Mouse (Mus musculus) right cerebral cortex, postnatal 4 days (tissue): ENCODE measurements around the gene Kcng4.

Experiments used
- DNase-seq: peaks from one replicate; pipeline ENCODE4 v3.0.0-alpha.2; 2022

Gene Kcng4

DNA sequence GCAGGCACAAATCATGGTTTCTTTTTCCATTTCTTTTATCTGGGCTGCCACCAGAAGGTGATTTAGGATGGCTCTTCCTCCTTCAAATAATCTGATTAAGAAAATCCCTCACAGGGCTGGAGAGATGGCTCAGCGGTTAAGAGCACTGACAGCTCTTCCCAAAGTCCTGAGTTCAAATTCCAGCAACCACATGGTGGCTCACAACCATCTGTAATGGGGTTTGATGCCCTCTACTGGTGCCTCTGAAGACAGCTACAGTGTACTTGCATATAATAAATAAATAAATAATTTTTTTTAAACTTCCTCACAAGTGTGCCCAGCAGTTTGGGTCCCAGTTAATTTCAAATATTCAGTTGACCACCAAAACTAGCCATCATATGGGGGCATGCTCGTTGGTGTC, 29.3 kb downstream of the Kcng4 start:
- DNase-seq, result no peak

DNA sequence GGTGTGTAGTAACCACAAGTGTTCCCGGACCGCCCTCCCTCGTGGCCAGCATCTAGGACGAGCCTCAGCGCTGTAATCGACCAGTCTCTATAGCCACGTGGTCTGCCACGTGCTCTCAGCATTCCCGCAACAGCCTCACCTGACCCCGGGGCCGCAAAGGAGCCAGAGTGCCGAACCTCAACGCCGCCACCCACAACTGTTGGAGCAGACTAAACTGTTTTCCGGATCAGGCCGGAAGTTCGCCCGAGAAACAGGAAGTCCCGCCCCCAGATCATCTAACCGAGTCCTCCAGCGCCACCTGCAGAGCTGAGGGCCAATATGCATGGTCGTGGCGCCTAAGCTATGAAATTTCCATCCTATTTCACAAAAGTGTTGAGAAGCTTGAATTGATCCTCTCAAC, 30.5 kb downstream of the Kcng4 start, which contains the start of gene Taf1c:
Gene Taf1c (minus strand): TSS at position 227 of the 400 bp plus-strand sequence.
- peak; percentile 96 for DNase-seq

DNA sequence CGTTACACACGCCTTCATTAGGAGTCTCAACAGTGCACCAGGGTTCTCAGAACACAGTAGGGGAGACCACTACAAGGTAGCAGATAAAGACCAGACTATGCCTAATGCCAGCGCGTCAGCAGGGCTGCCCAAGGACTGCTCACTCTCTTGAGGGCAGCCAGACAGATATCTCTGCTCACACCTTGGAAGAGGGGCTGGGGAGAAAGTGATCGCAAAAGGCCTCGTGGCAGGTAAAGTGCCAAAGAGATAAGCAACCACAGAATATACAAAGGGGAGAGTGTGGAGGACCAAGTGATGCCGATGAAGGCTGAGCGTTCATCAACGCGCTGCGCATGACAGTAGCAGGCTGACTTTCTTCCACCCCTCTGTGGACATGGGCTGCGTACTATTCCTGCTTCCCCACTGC, 31.1 kb downstream of the Kcng4 start:
- no peak for DNase-seq

DNA sequence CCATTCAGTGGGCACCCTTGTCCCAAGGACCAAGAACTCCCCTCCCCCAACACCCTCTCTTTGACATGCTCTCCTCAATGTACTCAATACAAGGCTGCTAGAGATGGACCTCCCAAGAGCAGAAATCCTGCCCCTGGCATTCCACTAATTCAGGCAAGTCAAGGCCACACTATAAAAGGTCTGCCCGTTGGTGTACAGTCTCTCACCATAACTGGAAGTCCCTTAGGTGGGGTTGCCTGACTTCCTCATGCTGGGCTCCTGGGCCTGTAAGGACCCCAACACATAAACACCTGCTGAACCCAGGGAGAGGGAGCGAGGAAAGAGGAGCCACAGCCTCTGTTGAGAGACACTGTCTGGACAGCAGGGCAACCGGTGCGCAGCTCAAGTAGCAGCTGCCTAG, 31.7 kb downstream of the Kcng4 start:
- no peak for DNase-seq

DNA sequence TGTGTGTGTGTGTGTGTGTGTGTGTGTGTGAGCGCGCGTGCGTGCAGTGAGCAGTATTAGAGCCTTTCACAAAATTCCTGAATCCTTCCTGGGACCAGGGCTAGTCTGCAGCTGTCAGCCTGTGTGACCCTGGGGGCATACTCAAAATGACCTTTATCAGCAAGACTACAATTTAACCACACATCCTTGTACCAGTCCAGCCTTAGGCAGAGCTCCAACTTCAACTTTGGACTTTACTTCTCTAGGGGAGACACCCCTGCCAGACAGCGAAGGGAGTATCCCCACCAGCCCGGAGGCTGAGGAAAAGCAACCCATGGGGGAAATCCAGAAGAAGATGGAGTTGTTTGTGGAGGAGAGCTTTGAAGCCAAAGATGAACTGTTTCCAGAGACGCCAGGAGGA, 44.0 kb downstream of the Kcng4 start:
- DNase-seq, result no peak

DNA sequence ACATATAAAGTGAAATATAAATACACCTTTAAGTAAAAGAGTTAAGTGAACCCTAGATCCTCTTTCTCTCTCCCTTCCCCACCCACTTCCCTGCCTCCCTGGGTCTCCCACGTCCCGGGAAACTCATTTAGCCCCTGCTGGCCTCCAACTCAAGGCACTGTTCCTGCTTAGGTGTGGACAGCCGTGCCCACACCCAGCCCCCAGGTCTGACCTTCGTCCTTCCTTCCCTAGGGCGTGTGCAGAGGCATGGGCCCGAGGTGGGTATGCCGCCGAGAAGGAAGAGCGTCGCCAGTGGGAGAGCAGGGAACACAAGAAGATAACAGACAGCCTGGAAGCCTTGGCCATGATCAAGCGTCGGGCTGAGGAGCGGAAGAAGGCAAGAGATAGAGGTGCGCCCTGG, 45.1 kb downstream of the Kcng4 start:
- DNase-seq, result no peak

DNA sequence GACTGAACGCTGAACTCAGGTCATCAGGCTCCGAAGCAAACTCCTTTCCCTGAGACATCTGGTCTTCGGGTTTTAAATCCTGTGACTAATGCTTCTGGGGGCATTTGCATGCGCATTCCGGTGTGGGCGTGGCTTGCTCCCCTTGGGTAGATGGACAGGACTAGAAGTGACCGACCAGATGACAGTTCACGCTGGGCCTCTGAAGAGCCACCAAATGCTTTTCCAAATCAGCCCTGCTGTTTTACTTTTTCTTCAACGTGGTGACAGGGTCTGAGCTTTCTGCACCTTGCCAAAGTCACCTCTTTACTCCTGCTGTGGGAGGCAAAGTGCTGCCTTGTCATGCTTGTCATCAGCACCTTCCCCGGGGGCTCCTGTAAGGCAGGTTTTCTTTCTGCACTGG, 46.6 kb downstream of the Kcng4 start:
- DNase-seq, result no peak

DNA sequence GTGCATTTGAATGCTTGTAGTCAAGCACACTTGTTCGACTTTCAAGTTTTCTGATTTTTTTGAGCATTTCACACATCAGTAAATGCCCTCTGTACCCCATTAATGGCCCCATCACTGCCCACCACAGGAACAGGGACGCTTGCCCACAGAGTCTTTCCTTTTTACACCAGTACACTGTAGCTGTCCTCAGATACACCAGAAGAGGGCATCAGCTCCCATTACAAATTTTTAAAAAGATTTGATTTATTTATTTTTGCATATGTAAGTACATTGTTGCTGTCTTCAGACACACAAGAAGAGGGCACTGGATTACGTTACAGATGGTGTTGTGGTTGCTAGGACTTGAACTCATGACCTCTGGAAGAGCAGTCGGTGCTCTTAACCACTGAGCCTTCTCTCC, 47.2 kb downstream of the Kcng4 start:
- no peak for DNase-seq

DNA sequence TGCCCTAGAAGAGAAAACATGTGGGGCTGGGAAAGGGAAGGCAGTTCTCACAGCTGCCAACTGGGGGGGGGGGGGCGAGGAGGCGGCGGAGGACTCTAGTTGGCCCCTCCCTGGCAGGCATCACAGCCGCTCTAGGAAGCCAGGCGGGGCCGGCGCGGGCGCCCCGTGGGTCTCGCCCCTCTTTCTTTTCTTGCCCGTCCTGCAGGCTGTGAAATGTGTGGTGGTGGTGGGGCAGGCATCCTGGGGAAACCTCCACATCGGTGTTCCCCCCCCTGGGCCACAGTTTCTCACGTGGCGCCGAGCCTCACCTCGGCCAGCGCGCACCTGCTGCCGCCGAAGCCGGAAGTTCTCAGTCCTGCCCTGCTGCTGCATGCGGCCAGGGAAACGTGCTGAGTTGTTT, 49.6 kb downstream of the Kcng4 start:
- no peak for DNase-seq

DNA sequence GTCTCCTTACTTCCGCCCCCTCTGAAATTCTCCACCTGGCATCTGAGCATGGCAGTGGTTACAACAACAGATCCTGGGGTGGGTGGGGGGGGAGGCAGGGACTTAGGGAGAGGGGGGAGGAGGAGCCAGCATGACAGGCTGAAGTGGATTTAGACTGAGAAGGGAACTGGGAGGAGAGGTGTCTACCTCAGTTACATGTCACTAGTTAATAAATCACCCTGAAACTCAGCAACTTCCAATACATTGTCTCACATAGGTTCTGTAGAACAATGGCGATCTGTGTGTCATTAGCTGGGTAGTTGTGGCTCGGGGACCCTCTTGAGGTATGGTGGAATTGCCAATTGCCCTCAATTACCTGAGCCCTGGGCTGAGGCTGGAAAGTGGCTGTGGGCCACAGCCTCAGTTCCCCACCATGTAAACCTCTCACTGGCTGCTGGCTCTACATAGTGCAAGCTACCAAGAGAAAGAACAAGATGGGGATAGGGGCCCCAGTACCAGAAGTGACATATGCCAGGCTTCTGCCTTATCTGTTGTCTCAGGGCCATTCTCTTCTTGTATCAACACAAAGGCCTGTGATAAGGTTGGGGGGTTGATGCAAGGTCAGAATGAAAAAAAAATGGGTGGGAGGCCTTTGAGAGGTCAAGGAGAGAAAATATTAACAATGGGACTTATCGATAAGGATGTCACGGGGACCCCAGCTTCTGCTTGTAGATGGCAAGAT, 54.9 kb downstream of the Kcng4 start:
- no peak for DNase-seq

DNA sequence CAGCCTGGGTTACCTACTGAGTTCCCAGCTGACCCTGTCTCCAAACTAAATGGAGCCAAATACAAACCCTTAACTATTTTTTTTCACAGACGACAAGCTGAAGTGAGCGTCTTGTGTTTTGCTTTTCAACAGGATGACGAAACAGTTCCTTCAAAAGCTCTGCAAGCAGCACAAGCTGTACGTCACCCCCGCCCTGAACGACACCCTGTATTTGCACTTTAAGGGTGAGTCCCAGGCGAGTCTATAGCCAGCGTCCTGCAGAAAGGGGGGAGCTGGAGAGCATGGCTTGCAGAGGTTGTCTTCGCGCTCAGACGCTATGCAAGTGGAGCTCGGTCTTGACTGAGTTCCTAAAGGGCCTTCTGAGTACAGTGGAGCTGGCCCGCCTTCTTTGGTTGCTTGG, 56.4 kb downstream of the Kcng4 start:
- DNase-seq, result no peak

DNA sequence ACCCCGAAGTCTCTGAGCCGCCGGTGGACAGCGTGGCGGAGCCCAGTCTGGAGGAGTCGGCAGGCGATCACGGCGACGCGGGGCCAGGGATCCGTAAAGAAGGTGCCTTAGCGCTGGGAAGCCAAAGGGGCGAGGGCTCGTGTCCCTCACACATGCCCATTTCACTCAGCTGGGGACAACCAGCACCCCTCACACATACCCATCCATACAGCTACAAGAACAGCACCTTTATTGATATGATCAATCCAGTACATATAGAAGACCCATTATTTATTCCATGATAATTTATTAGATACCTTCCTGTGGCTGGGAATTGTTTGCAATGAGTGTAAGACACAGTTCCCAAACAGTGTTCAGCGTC, 60.1 kb downstream of the Kcng4 start:
- DNase-seq, result no peak

DNA sequence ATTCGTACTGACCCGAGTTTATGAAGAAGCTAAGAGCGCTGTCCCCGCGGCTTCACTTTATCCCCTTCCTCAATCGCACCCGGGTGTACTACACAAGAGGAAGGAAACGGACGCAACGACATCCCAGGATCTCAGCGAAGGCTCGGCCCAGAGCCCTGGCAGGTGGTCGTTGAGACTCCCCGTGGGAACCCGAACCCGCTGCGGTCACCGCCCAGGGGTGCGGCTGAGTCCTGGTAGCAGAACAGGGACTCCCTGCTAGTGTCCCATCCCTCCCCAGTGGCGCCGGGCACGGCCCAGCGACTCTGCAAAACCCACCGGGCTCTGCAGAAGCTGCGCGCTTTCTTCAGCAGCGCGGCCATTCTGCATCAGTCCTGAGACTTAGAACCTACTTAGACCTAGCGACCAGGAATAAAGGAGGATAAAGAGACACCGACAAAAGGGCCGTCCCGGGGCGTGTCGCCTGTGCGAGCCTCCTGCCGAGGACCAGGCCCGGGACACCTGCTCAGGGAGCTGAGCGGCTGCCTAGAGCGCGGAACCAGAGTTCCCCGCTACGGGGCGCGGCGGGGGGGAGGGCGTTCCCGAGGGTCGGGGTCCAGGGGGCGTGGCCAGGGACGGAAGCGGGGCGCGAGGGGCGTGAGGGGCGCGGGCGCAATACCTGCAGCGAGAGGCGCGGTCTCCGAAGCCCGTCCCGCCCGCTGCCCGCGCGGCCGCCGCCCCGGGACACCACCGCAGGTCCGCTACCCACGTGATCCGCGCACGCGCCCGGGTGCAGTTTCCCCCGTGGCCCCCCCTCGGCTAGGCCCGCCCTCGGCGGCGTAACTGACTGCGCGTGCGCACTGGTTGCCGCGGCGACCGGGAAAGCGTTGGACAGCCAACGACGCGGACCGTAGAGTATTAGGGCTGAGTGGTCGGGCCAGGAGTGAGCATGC, 60.8 kb downstream of the Kcng4 start, which contains the start of the genes Hsdl1 and Dnaaf1:
Gene Hsdl1 (minus strand): TSS at position 747 of the 929 bp plus-strand sequence.
Gene Dnaaf1 (plus strand): TSS at position 799 of the 929 bp plus-strand sequence.
- peak; percentile 98 for DNase-seq
